Mouse (Mus musculus) heart, adult 2 months (tissue): ENCODE measurements around the gene Rad54l.

Source experiments
- CTCF ChIP-seq: fragments of 200-600 bp; IDR thresholded peaks from 2 replicates; pipeline ENCODE4 v1.8.1; 2022; ENCODE audit warnings: antibody characterized with exemption, mild to moderate bottlenecking, moderate library complexity
- EP300 ChIP-seq: fragments of 200-500 bp; IDR thresholded peaks from 2 replicates; pipeline ENCODE4 v1.6.1; 2011; ENCODE audit warnings: low read depth, low read length, control low read depth; ENCODE audit not compliant: insufficient read depth
- POLR2A ChIP-seq: fragments of 200-500 bp; IDR thresholded peaks from 2 replicates; pipeline ENCODE4 v1.6.1; 2011; ENCODE audit warnings: mild to moderate bottlenecking, low read depth, low read length, control low read depth; ENCODE audit not compliant: insufficient read depth

DNA sequence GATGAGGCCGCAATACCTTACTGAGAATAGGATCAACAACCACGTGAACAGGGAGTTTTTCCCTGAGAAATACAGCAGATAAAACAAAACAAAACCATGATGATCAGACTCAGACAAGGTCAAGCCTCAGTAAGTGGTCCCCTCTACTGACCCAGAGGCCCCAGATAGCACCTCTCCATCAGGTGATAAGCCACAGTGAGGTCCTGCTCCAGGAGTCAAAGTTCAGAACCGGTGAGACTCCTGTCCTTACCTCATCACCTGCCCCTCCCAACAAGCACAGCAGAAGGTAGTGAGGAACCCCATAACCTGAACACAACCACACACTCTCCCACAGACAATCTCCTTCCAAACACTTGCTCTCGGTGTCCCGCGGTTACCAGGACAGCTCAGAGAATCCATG lies 12.8 kb downstream of the Rad54l start:
- TF ChIP-seq POLR2A (no peak), EP300 (no peak), CTCF (no peak)
